Mouse (Mus musculus): ENCODE results near the gene Gm11756.
"Not testable (repeated sequence)": the region's sequence is repeated elsewhere in the genome, so short reads cannot be mapped to it uniquely, and the experiment has no call there.

Gene Gm11756

GRCm38 (mm10) chr4:73920660-73921059 is at the start of gene Gm11756:
Gm11756 (minus strand) TSS chr4:73920760.
- DNase-seq (ENCODE audit: low spot score in 2 of 2) = not testable (repeated sequence)

DNA sequence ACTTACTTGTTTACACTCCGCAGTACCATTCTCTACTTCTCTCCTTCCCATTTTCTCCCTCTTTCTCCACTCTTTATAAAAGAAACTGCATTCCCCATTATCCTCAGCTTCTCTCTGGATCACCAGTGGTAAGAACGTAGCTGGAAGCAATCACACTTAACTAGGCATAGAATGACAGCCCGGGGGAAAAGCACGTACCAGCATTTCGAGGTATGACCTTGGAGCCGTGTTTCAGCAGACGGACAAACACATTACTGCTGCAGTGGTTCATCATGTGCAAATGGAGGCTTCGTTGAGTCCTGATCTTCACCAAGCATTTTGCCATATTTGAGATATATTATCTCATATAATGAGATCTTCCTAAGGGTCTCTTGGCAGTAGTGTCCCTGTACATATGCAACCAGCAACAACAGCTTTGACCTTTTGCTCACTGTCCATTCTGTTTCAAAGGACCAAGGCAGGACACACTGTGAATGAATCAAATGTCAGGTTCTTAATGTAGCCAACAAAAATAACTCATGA is 29.9 kb upstream of the Gm11756 start, which contains the start of gene 2310002L09Rik:
2310002L09Rik (minus strand) TSS at position 472 of the 522 bp plus-strand sequence.
- DNase-seq (ENCODE audit: low spot score in 2 of 2) = no peak

DNA sequence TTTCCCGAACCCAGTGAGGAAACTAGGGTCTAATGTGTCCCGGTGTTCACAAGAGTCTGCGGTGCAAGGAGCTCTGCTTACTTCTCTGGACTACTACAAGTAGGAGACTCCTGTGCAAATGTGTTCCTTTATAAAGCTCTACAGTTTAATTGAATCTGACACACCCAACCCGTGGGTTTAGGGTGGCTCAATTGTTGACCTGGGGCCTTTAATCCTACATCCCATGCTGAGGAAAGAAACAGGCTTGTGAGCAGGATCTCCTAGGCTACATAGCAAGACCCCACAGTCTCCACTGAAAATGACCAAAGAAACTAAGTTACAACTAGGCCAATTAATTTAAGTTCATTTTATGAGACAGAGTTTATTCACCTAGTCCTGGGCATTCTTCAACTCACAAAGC is 14.7 kb downstream of the Gm11756 start, which contains the start of gene Gm13871:
Gm13871 (minus strand) TSS at position 101 of the 400 bp plus-strand sequence.
- DNase-seq (ENCODE audit: low spot score in 2 of 2) = not testable (repeated sequence)

GRCm38 (mm10) chr4:73891012-73891411 is 29.5 kb downstream of the Gm11756 start, which contains the start of gene Gm11757:
Gm11757 (minus strand) TSS chr4:73891112.
- not testable (repeated sequence) for DNase-seq (ENCODE audit: low spot score in 2 of 2)

DNA sequence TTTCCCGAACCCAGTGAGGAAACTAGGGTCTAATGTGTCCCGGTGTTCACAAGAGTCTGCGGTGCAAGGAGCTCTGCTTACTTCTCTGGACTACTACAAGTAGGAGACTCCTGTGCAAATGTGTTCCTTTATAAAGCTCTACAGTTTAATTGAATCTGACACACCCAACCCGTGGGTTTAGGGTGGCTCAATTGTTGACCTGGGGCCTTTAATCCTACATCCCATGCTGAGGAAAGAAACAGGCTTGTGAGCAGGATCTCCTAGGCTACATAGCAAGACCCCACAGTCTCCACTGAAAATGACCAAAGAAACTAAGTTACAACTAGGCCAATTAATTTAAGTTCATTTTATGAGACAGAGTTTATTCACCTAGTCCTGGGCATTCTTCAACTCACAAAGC is 44.4 kb downstream of the Gm11756 start, which contains the start of gene Gm11758:
Gm11758 (minus strand) TSS at position 101 of the 400 bp plus-strand sequence.
- DNase-seq (ENCODE audit: low spot score in 2 of 2) = not testable (repeated sequence)

Measured in frontal cortex, postnatal 25 days (tissue).